Mouse (Mus musculus): ENCODE data around the gene Gatb.

- TF ChIP-seq CTCF (conservative IDR thresholded peaks at IDR 0.05; ENCODE audit: low read length) = no peak
- no peak for TF ChIP-seq POU5F1 (IDR thresholded peaks at IDR 0.05; ENCODE audit: borderline replicate concordance, low read length)
- TF ChIP-seq NANOG (IDR thresholded peaks at IDR 0.05; ENCODE audit: borderline replicate concordance, low read length) = no peak
These were observed 117.2 kb downstream of the Gatb start for GRCm38 (mm10) chr3:85691134-85691533.
